Mouse (Mus musculus) adrenal gland, postnatal 4 days (tissue): ENCODE data around the gene Grid1. TPM values are rescaled to one million over a fixed set of nuclear protein-coding genes. Genes with fewer than 3 reads are reported as not detected.
A peak's percentile ranks its signal among the peaks of the same experiment; 100 is the strongest.

Source experiments
- microRNA-seq: library from miRNA; unstranded; fragments of <30 nt; microRNA quantifications from one replicate; pipeline ENCODE4 v1.2.0, GENCODE M21; 2021
- total RNA-seq, 2 experiments: library from RNA; stranded (reverse); gene quantifications; 2 replicates each; pipeline ENCODE4 v1.2.3; 2021

The Grid1 gene
- total RNA-seq, 2 experiments from 2014 or later = 0.65 to 2.1 TPM

Small RNA genes lying within 50 kb of the gene (microRNA-seq; reads per million reads assigned to microRNA genes)
- gene Mir346 = 16.6 reads per million, percentile 28 among the genes with 10 or more reads in this experiment

Other genes with a start within 250 kb of the Grid1 start
- 10 to 100 TPM; 14.3 to 37.2 TPM for gene Ldb3, start 231.4 kb upstream of the Grid1 start, total RNA-seq
- not detected for gene Opn4, start 220.0 kb upstream of the Grid1 start, total RNA-seq
- 10 to 100 TPM; 90.8 to 95.2 TPM for gene Wapl, start 146.2 kb upstream of the Grid1 start, total RNA-seq